Mouse (Mus musculus) small intestine, adult 2 months (tissue): ENCODE results near the gene Smarca4. TPM values are rescaled to one million over a fixed set of nuclear protein-coding genes. Genes with fewer than 3 reads are reported as not detected.
"Not testable (repeated sequence)": the region's sequence is repeated elsewhere in the genome, so short reads cannot be mapped to it uniquely, and the experiment has no call there.

Source experiments
- H3K27ac ChIP-seq: fragments of 200-500 bp; 2 replicates; pipeline ENCODE4 v1.5.1; 2012; ENCODE audit warnings: low read depth, low read length, control low read depth, inconsistent platforms; ENCODE audit not compliant: insufficient read depth
- H3K27me3 ChIP-seq: fragments of 200-500 bp; 2 replicates; pipeline ENCODE4 v1.6.1; 2012; ENCODE audit warnings: mild to moderate bottlenecking, moderate library complexity, low read length, inconsistent platforms; ENCODE audit not compliant: control insufficient read depth, insufficient read depth
- H3K36me3 ChIP-seq: fragments of 200-500 bp; 2 replicates; pipeline ENCODE4 v1.6.1; 2012; ENCODE audit warnings: mild to moderate bottlenecking, low read length, control low read depth, inconsistent platforms; ENCODE audit not compliant: control insufficient read depth, insufficient read depth
- H3K4me1 ChIP-seq: fragments of 200-500 bp; 2 replicates; pipeline ENCODE4 v1.6.1; 2012; ENCODE audit warnings: low read length, inconsistent platforms, mixed read lengths; ENCODE audit not compliant: control insufficient read depth, insufficient read depth, insufficient read length
- H3K4me3 ChIP-seq: fragments of 200-500 bp; 2 replicates; pipeline ENCODE4 v1.5.1; 2012; ENCODE audit warnings: low read depth, mild to moderate bottlenecking, control low read depth, inconsistent platforms, low read length, moderate library complexity
- CTCF ChIP-seq: fragments of 200-500 bp; IDR thresholded peaks from 2 replicates; pipeline ENCODE4 v1.5.1; 2012; ENCODE audit warnings: low read depth, mild to moderate bottlenecking, control low read depth, inconsistent platforms, low read length, moderate library complexity, mixed read lengths; ENCODE audit not compliant: insufficient replicate concordance, insufficient read length; ENCODE audit errors: extremely low read depth
- POLR2A ChIP-seq: fragments of 200-500 bp; IDR thresholded peaks from 2 replicates; pipeline ENCODE4 v1.6.1; 2012; ENCODE audit warnings: low read depth, mild to moderate bottlenecking, control low read depth, inconsistent platforms, low read length, moderate library complexity
- WGBS: fragments of 180-500 bp; shearing (Covaris S2); methylation state at CpG from one replicate; pipeline ENCODE4 v1.1.7; 2018; 5-methylcytosine and 5-hydroxymethylcytosine counted together
- polyA plus RNA-seq: library from polyadenylated mRNA; depleted of rRNA; stranded (reverse); fragments of >200 nt; gene quantifications from 2 replicates; pipeline ENCODE4 v1.2.3, GENCODE M21; 2012

The Smarca4 gene
- polyA plus RNA-seq, 1 experiment, result 34.1 TPM

DNA sequence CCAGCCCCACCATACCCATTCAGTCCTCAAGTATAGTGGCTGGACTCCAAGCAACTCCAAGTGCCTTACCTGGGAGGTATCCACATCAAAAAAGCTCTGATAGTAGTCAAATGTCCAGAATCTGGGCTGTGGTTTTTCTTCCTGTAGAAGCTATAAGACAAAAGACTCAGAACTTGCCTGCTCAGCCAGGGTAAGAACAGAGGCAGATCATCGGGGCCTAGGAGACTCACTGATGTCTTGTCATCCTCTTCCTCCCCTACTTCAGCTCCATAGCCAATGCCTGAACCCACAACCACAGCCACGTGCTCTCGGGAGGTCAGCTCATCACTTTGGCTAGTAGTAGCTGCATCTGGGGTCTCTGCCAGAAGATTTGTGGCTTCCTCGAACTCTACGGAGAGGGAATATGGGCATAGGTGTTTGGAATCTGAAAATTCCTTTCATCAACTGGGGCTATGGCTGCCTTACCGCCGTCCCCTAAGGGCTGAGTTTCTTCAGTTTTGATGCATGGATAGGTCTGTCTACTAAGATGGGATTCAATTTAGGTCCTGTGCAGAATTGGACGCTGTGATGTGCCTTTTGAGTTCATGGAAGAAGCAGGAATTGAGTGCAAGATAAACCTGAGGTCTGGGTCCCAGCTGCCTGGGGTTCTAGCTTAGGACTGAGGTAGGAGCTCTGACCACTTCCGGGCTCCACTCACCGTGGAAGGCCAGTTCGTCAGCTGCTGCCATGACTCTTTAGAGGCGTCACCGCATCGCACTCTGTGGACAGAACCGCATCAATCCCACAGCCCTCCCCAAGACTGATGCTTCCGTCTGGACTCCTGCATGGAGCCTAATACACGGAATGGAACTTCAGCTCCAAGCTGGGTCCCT is 23.9 kb upstream of the Smarca4 start:
- H3K36me3 ChIP-seq, result peaks cover 29% of the 10 kb centered on the region
- peak overlapping the region; percentile 75 for H3K4me3 ChIP-seq
- no peaks in the 10 kb centered on the region for H3K27me3 ChIP-seq
- 14% methylated on average over 17 of the region's 17 CpGs for WGBS
- H3K4me1 ChIP-seq, result peaks cover 4% of the 10 kb centered on the region; the same call in 1 of the 2 replicates
- H3K27ac ChIP-seq, result peak overlapping the region; percentile 33
- no peak; the same call in 1 of the 2 replicates for TF ChIP-seq POLR2A
- no peak for TF ChIP-seq CTCF

DNA sequence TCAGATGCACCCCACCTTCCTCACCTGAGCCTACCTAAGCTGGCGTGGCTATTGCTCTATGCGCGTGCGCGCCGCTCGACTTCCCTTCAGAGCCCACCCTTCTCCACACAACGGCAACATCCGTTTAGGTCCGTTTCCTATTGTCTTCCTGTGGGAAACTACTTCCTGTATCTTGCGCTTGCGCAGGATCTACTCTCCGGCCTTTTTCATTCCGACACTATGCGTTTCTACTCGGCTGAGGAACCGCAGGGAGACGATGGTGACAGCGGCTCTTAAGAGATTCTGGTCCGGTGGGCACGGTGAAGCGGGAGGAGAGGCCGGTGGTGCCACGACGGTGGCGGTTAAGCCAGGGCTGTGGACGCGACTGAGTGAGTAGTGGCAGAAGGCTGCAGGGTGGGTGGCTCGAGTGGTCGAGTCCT is 23.3 kb upstream of the Smarca4 start, which contains the start of the genes Timm29 and Yipf2:
Gene Timm29, plus strand, starts transcription at position 20 of the 419 bp plus-strand sequence.
Gene Yipf2, minus strand, starts transcription at position 126 of the 419 bp plus-strand sequence.
- Histone ChIP-seq H3K27ac (peak within 1 kb of the TSS; percentile 74), H3K4me3 (peak within 1 kb of the TSS; percentile 75), H3K36me3 (peaks cover 23% of the 10 kb centered on the region), H3K4me1 (peaks cover 4% of the 10 kb centered on the region; the same call in 1 of the 2 replicates), H3K27me3 (no peaks in the 10 kb centered on the region)
- TF ChIP-seq POLR2A, result peak; percentile 62; the same call in 1 of the 2 replicates
- TF ChIP-seq CTCF, result no peak
- under 1% methylated on average over 30 of the region's 30 CpGs for WGBS

DNA sequence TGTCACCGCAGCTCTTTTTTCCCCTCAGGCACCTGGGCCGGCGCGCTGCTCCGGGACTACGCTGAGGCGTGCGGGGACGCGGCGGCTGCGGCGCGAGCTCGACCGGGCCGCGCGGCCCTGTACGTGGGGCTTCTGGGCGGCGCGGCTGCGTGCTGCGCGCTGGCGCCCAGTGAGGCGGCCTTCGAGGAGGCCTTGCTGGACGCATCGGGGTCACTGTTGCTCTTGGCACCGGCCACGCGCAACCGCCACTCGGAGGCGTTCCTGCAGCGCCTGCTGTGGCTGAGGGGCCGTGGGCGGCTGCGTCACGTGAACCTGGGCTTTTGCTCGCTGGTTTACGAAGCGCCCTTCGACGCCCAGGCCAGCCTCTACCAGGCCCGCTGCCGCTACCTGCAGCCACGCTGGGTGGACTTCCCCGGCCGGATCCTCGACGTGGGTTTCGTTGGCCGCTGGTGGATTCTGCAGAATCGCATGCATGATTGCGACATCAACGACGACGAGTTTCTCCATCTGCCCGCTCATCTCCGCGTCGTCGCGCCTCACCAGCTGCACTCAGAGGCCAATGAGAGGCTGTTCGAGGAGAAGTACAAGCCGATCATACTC is 22.7 kb upstream of the Smarca4 start:
- Histone ChIP-seq H3K27me3 (no peaks in the 10 kb centered on the region), H3K4me3 (peak overlapping the region; percentile 75), H3K27ac (peak overlapping the region; percentile 74), H3K4me1 (peaks cover 4% of the 10 kb centered on the region; the same call in 1 of the 2 replicates), H3K36me3 (peaks cover 18% of the 10 kb centered on the region)
- TF ChIP-seq POLR2A, result no peak
- TF ChIP-seq CTCF, result no peak
- under 1% methylated on average over 69 of the region's 69 CpGs for WGBS

DNA sequence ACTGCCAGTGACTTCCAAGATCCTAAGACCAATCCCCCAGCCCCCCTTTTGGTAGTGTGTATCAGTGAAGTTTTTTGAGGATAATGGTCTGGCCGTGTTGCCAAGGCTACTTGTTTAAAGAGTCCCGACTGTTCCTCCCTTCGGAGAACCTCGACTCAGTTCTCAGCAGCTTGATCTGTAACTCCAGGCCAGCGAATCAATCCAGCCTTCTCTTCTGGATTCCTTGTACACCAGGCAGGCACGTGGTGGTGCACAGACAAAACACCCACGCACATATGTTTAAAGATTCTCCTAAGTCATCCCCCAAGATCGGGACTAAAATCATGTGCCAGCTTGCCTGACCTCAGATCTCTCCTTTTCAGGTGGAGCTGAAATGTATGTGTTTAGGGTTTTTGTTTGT is 21.6 kb upstream of the Smarca4 start:
- H3K27ac ChIP-seq, H3K36me3 ChIP-seq, H3K27me3 ChIP-seq, H3K4me1 ChIP-seq, H3K4me3 ChIP-seq: not testable (repeated sequence)
- 75% methylated on average over 8 of the region's 8 CpGs for WGBS

- TF ChIP-seq CTCF (no peak), POLR2A (no peak)
- Histone ChIP-seq H3K4me3 (no peak overlapping the region), H3K27ac (no peak overlapping the region), H3K27me3 (no peaks in the 10 kb centered on the region), H3K36me3 (peaks cover 3% of the 10 kb centered on the region; the same call in 1 of the 2 replicates), H3K4me1 (peaks cover 4% of the 10 kb centered on the region; the same call in 1 of the 2 replicates)
- WGBS, result 34% methylated on average over 2 of the region's 2 CpGs
Observed at GRCm38 (mm10) chr9:21594838-21595237, 21.1 kb upstream of the Smarca4 start.

GRCm38 (mm10) chr9:21598198-21598597 is 17.8 kb upstream of the Smarca4 start:
- no peaks in the 10 kb centered on the region for H3K36me3 ChIP-seq
- H3K4me1 ChIP-seq, result peaks cover 8% of the 10 kb centered on the region
- H3K4me3 ChIP-seq, result no peak overlapping the region
- WGBS, result 37% methylated on average over 2 of the region's 2 CpGs
- no peaks in the 10 kb centered on the region for H3K27me3 ChIP-seq
- no peak for TF ChIP-seq POLR2A
- peak; percentile 28; the same call in 1 of the 2 replicates for TF ChIP-seq CTCF
- no peak overlapping the region for H3K27ac ChIP-seq

GRCm38 (mm10) chr9:21600186-21600585 is 15.8 kb upstream of the Smarca4 start:
- TF ChIP-seq POLR2A, result no peak
- no peak for TF ChIP-seq CTCF

More at GRCm38 (mm10) chr9:21600186-21600585, 15.8 kb upstream of the Smarca4 start:
- Histone ChIP-seq H3K4me3 (no peak overlapping the region), H3K27me3 (no peaks in the 10 kb centered on the region), H3K27ac (no peak overlapping the region), H3K4me1 (peaks cover 5% of the 10 kb centered on the region), H3K36me3 (no peaks in the 10 kb centered on the region)
- 73% methylated on average over 3 of the region's 3 CpGs for WGBS
